Mouse (Mus musculus) midbrain, postnatal 0 days (tissue): Measurements from ENCODE around the gene Gpr143. TPM values are rescaled to one million over a fixed set of nuclear protein-coding genes. Genes with fewer than 3 reads are reported as not detected.
A peak's percentile ranks its signal among the peaks of the same experiment; 100 is the strongest.
"Not testable (repeated sequence)": the region's sequence is repeated elsewhere in the genome, so short reads cannot be mapped to it uniquely, and the experiment has no call there.

Source experiments
- ATAC-seq: fragments of 200-750 bp; cut with Nextera tagmentation; 2 replicates; pipeline ENCODE4 v1.8.0; 2017; ENCODE audit warnings: moderate number of reproducible peaks, mild to moderate bottlenecking, moderate TSS enrichment, moderate library complexity; ENCODE audit not compliant: low FRiP score
- DNase-seq: peaks from one replicate; pipeline ENCODE4 v3.0.0-alpha.2; 2015; ENCODE audit warnings: low spot score
- H3K27ac ChIP-seq: fragments of 300-500 bp; sonication (generic); 2 replicates; pipeline ENCODE4 v1.5.1; 2014; ENCODE audit warnings: low read depth, mild to moderate bottlenecking, low read length, mixed read lengths
- H3K27me3 ChIP-seq: fragments of 300-500 bp; sonication (generic); 2 replicates; pipeline ENCODE4 v1.6.1; 2014; ENCODE audit warnings: low read length, control low read depth, mixed read lengths; ENCODE audit not compliant: insufficient read depth
- H3K36me3 ChIP-seq: fragments of 300-500 bp; sonication (generic); 2 replicates; pipeline ENCODE4 v1.6.1; 2014; ENCODE audit warnings: low read length, control low read depth, mixed read lengths; ENCODE audit not compliant: insufficient read depth
- H3K4me1 ChIP-seq: fragments of 300-500 bp; sonication (generic); 2 replicates; pipeline ENCODE4 v1.6.1; 2014; ENCODE audit warnings: mild to moderate bottlenecking, control low read depth, antibody characterized with exemption, low read length, mixed read lengths; ENCODE audit not compliant: insufficient read depth
- H3K4me2 ChIP-seq: fragments of 300-500 bp; sonication (generic); 2 replicates; pipeline ENCODE4 v1.6.1; 2014; ENCODE audit warnings: low read depth, mild to moderate bottlenecking, low read length, mixed read lengths; ENCODE audit not compliant: poor library complexity, severe bottlenecking
- H3K4me3 ChIP-seq: fragments of 300-500 bp; sonication (generic); 2 replicates; pipeline ENCODE4 v1.5.1; 2014; ENCODE audit warnings: low read depth, mild to moderate bottlenecking, low read length, moderate library complexity
- H3K9ac ChIP-seq: fragments of 300-500 bp; sonication (generic); replicated peaks from 2 replicates; pipeline ENCODE4 v1.6.1; 2014; ENCODE audit warnings: mild to moderate bottlenecking, low read length, moderate library complexity, mixed read lengths; ENCODE audit not compliant: poor library complexity, severe bottlenecking
- H3K9me3 ChIP-seq: fragments of 300-500 bp; sonication (generic); 2 replicates; pipeline ENCODE4 v1.6.1; 2016; ENCODE audit warnings: low read length, control low read depth
- CTCF ChIP-seq: IDR thresholded peaks from 2 replicates; pipeline ENCODE4 v1.5.1; 2016; ENCODE audit warnings: antibody characterized with exemption, mild to moderate bottlenecking
- WGBS: fragments of 180-500 bp; shearing (Covaris S2); extraction: QIAGEN DNeasy Blood & Tissue Kit; methylation state at CpG from one replicate; pipeline ENCODE4 v1.1.7; 2014; 5-methylcytosine and 5-hydroxymethylcytosine counted together
- polyA plus RNA-seq: library from polyadenylated mRNA; unstranded; fragments of >200 nt; fragmentation: Nextera tagmentation; extraction: Ambion mirVana; gene quantifications from 2 replicates; pipeline ENCODE4 v1.2.1, GENCODE M21; 2015
- total RNA-seq: library from RNA; depleted of rRNA; stranded (reverse); fragments of >200 nt; gene quantifications from 2 replicates; pipeline ENCODE4 v1.2.3, GENCODE M21; 2014; rRNA removed

The Gpr143 gene
- total and polyA plus RNA-seq, 2 experiments from 2014 or later, result 0.16 TPM; not detected in 1

DNA sequence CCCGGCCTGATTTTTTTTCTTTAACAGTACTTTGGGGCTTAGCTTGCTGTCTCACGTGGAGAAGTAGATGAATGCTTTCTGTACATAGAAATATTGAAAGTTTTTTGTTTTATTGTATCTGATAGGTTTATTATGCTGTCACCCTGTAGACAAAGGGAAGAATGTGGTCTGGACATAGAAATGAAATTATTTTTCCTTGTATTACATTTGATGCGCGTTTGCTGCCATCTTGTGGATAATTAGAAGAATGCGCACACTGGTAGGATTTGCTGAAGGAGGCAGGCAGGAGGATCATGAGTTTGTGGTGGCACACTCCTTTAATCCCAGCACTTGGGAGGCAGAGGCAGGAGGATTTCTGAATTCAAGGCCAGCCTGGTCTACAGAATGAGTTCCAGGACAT is 53.2 kb downstream of the Gpr143 start:
- not testable (repeated sequence) for H3K4me2 ChIP-seq, H3K27ac ChIP-seq, H3K36me3 ChIP-seq, H3K4me1 ChIP-seq, H3K27me3 ChIP-seq, H3K9me3 ChIP-seq, H3K4me3 ChIP-seq, ATAC-seq, H3K9ac ChIP-seq
- peak; percentile 63 for DNase-seq
- 27% methylated on average over 5 of the region's 5 CpGs for WGBS
- TF ChIP-seq CTCF, result peak; percentile 80

DNA sequence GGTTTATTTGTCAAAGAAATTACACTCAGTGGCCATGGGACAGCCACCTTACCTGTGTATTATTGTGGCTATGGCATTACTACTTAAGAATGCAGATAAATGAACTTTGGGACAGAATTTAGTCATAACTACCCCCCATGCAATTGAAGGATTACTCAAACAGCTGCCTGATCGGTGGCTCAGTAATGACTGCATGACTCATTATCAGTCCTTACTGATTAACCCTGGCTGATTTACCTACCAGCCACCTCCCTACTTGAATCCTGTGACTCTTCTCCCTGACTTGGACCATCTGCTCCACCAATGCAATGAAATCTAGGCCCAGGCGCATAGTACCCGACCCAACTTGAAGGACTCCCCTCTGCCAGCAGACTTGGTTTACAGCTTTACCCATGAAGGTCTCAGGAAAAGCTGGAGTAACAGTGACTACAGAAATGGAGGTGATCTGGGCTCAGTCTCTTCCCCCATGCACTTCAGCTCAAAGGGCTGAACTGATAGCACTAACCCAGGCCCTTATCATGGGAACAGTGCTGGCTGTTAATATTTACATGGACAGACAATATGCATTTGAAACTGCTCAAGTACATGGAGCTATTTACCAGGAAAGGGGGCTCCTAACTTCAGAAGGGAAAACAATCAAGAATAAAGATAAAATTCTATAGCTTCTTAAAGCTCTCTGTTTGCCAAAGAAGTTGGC is 73.5 kb downstream of the Gpr143 start:
- Histone ChIP-seq H3K27me3 (no peaks in the 10 kb centered on the region), H3K9ac (no peak overlapping the region), H3K4me2 (no peak overlapping the region), H3K9me3 (peaks cover 10% of the 10 kb centered on the region; the same call in 1 of the 2 replicates), H3K27ac (no peak overlapping the region), H3K36me3 (no peaks in the 10 kb centered on the region), H3K4me1 (no peaks in the 10 kb centered on the region), H3K4me3 (no peak overlapping the region)
- ATAC-seq (no peak), DNase-seq (no peak)
- TF ChIP-seq CTCF, result no peak
- 95% methylated on average over 3 of the region's 3 CpGs for WGBS

Other genes with a start within 250 kb of the Gpr143 start
- gene Cldn34a, start 218.6 kb upstream of the Gpr143 start, total RNA-seq, result not detected in 2 replicates
- gene Cldn34a, start 218.6 kb upstream of the Gpr143 start, polyA plus RNA-seq, result not detected in 2 replicates
- 336 and 376 TPM in 2 replicates for gene Shroom2, start 12.5 kb upstream of the Gpr143 start, total RNA-seq
- gene Shroom2, start 12.5 kb upstream of the Gpr143 start, polyA plus RNA-seq, result 143 and 148 TPM in 2 replicates
- 2.4 and 5.4 TPM in 2 replicates for gene Usp51, start 224.5 kb downstream of the Gpr143 start, total RNA-seq
- 3.4 and 3.9 TPM in 2 replicates for gene Usp51, start 224.5 kb downstream of the Gpr143 start, polyA plus RNA-seq